Mouse (Mus musculus) fibroblast of lung, adult 2 months (primary cell): Measurements from ENCODE around the gene Tdp1.

Experiments used
- DNase-seq: peaks from one replicate; pipeline ENCODE4 v3.0.0-alpha.2; 2011; ENCODE audit warnings: low read depth

Gene Tdp1

DNA sequence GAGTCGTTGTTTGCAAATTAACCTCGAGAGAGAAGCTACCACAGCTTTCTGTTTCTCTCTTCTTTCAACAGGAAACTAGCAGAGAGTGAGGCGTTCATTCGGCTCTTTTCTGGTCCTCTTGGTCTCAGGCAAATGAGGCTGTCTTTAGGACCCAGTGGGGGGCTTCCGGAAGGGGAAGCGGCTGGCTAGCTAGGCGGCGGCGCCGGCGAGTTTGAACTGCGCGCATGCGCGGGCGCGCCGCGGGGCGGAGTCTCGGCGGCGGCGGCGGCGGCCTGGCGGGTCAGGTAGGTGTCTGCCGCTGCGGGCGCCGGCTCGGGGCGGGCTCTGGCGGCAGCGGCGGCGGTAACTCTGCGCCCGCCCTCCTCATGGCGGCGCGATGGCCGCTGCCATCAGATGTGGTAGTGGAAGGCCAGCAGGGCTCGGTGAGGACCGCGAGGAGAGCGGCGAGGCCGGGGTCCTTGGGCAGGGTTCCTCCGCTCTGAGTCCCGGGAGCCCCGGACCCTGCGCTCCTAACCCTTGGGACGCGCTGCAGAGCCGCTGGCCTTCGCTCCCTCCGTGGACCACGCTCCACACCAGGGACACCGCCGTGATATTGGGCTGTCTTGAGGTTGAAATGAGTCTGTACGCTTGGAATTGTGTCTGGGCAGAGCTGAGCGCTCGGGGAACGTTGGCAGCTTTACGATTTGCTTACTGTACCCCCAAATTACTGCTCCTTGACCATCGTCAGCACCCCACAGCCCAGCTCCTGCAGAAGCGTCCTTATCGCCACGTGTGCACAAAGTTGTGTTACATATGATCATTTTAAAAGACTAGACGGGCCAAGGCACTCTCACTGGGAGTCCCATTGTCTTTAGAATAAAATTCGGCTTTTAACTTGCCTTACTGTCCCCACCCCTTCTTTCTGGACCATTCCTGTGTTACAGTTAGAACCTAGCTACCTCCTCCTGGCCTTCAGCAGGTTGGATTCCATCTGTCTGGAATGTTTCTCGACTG, at the start of gene Tdp1, which contains the start of gene Efcab11:
Gene Tdp1 (plus strand): TSS at position 249 of the 993 bp plus-strand sequence.
Gene Efcab11 (minus strand): TSS at position 171 of the 993 bp plus-strand sequence.
- peak; percentile 72 for DNase-seq

GRCm38 (mm10) chr12:99836404-99837131, 47.7 kb upstream of the Tdp1 start:
- DNase-seq, result no peak

DNA sequence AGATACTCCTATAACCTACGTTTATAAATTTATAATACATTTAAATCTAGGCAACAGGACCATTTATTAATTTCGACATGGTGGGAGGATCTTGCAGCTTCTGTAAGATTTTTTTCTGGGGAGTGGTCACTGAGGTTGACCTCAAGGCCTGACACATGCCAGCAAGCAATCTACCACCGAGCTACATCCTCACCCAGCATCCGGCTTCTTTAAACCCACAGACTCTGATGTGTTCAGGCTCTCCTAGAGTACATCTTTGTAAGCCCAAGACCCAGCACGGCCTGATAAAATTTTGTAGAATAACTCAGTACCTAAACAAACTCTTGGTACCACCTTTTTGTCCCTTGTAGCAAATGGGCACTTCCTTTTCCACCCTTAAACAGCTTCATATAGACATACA, 46.8 kb upstream of the Tdp1 start:
- DNase-seq, result no peak

DNA sequence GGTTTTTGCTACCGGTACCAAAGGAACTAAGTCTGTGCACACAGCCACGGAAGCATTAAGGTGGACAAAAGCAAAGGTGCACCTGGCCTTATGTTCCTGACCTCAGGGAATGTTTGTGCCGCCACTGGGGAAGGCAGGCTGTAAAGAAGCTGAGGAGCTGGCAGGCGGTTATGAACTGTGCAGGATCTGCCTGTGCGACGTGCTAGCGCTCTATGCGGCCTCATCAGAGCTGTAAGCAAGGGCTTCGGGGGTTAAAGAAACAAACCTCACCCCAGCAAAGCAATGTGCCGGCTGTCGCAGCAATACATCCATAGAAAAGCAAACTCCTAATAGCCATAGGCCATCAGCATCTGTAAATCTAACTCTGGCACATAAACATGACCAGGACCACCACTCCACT, 46.2 kb upstream of the Tdp1 start:
- DNase-seq, result no peak

- no peak for DNase-seq
Measured at GRCm38 (mm10) chr12:99838703-99839102, 45.6 kb upstream of the Tdp1 start.

- no peak for DNase-seq
Measured at GRCm38 (mm10) chr12:99844951-99845350, 39.4 kb upstream of the Tdp1 start.

GRCm38 (mm10) chr12:99849996-99850395, 34.3 kb upstream of the Tdp1 start:
- no peak for DNase-seq

- no peak for DNase-seq
Measured at GRCm38 (mm10) chr12:99853323-99854258, 30.7 kb upstream of the Tdp1 start.

DNA sequence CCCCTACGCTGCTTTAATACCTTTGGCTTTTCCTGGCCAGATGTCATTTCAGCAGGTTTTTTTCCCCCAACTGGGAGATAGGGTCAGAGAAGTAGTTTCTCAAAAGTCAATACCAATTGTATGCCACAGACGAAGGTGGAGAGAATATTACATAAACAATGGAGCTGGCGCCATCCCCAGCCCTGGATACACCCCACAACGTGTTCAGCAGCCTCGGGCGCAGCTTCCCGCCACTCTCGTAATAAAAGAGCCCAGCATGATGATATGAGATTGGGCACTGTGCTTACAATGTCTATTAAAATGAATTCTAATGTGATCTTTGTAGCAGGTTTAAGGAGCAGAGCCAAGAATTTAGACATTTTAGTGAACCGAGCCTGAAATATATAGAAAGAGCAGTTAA, 28.3 kb upstream of the Tdp1 start:
- no peak for DNase-seq

GRCm38 (mm10) chr12:99858664-99859063, 25.7 kb upstream of the Tdp1 start:
- no peak for DNase-seq

- DNase-seq, result no peak
Measured at GRCm38 (mm10) chr12:99859391-99860100, 24.8 kb upstream of the Tdp1 start.

GRCm38 (mm10) chr12:99860981-99861380, 23.3 kb upstream of the Tdp1 start:
- no peak for DNase-seq

DNA sequence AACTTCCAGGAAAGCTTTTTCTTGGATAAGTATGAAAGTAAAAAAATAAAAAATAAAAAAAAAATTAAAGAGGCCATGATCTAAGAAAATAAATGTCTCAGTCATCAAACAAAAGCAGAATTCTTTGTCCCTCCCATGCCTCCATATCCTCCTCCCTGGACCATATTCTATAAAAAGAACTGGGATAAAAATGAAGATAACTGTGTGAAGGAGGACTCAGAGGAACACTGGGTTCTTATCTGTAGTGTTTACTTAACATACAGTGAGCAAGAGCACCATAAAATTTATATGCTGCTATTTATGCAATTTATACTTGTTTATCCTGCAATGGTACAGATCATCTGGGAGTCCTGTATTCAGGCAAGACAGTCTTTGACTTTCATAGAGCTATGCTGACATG, 19.7 kb upstream of the Tdp1 start:
- DNase-seq, result no peak

DNA sequence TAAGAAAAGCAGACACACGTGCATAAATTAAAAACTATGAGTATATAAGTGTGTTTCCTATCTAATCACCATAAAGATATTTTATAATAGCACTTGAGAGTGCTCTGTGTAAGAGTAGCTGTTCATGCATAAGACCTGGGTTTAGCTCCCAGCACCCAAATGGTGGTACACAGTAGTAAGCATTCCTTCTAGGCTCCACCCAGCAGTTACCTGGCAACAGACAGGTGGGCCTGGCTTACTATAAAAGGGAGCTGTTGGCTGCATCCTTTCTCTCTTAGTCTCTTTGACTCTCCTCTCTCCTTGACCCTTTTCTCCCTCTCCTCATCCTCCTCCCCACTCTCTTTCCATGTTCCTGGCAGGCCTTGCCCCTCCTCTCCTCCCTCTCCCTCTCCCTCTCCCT, 15.5 kb upstream of the Tdp1 start:
- no peak for DNase-seq

DNA sequence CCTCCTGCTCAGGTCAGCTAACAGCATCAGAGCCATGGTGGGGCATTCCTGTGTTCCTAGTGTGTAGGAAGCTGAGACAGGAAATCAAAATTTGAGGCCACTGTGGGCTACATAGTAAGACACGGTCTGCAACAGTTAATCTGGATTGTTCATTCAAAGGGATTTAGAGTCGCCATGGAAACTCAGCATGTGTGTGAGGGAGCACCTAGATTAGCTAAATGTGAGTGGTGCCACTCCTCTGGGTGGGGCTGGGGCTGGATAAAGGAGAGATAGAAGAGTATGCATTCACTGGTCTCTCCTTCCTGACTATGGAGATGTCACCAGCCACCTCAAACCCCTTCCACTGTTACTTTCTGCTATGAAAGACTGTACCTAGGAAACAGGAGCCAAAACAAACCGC, 10.9 kb upstream of the Tdp1 start:
- no peak for DNase-seq

DNA sequence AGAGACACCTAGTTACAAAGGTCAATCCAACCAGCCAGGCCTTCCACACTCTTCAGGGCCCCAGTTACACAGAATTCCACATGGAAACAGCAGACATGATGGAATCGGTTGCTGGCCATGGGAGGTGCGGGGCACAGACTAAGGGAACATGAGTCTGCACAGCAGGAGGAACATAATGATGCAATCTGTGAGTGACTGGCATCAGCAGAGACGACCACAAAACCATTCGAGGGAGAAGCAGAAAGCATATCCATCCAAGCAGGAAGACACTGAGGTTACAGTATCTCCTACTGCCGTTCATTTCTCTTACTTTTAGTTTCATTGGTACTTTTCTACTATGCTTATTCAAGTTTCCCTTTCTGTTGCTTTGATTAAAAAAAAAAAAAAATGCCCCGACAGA, 9.7 kb upstream of the Tdp1 start:
- DNase-seq, result no peak

DNA sequence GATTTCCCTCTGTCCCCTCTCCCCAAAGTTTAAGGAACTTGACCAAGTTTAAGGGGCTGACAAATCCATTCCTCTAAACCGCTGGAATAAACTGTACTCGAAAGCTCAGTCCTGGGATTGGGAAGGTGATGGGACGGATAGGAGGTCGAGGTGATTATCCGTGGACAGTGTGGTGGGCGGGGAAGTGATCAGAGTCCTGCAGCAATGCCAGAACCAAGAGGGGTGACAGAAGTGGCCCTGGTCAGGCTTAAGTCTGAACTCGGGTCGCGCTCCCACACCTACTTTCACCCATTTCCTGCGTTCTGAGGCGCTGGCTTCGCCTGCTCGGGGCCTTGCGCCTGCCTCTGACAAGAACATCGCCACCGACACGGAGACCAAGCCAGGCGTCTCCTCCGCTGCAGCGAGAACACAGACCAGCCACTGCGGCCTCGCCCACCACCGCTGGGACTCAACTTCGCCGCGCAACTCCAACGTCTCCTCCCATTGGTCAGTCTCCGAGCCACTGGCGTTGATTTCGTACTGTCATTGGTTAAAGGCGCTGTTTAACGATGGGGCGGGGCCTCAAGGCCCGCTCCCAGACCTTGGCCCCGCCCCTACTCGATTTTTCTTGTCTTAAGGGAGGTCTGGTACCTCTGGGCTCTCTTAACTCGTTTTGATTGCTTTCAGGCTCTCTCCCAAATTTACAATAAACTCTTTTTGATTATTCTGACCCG, 1.2 kb upstream of the Tdp1 start:
- peak; percentile 80 for DNase-seq

DNA sequence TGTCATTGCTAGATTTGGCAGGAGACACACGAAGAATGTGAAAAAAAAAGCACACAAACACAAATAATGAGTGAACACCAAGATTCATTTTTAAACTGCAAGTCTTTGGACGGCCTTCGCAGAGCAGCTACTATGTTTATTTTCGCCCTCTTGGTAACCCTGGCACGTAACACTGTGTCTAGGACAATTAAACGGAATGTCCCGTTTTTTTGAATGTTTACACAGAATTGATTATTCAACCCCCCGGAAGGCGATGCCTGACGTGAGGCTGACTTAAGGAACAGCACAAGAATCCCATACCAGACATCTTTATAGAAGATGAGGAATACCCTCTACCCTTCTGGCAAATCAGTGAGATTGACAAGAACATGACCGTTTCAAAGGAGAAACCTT, 608 bp upstream of the Tdp1 start:
- DNase-seq, result no peak

- DNase-seq, result no peak
Measured at GRCm38 (mm10) chr12:99885282-99885901, 1.1 kb downstream of the Tdp1 start.

- no peak for DNase-seq
Measured at GRCm38 (mm10) chr12:99897846-99898245, 13.5 kb downstream of the Tdp1 start.
